Mouse (Mus musculus) kidney, adult 2 months (tissue): ENCODE data around the gene Acss3.

ENCODE experiments used
- CTCF ChIP-seq: fragments of 200-500 bp; conservative IDR thresholded peaks from 2 replicates; pipeline ENCODE4 v1.5.1; 2011; ENCODE audit warnings: low read depth, mild to moderate bottlenecking, control low read depth, low read length, moderate library complexity, mixed read lengths; ENCODE audit not compliant: insufficient read depth, insufficient read length
- POLR2A ChIP-seq: fragments of 200-500 bp; IDR thresholded peaks from one replicate; pipeline ENCODE4 v1.6.1; 2011; ENCODE audit warnings: low read depth, low read length, control low read depth

DNA sequence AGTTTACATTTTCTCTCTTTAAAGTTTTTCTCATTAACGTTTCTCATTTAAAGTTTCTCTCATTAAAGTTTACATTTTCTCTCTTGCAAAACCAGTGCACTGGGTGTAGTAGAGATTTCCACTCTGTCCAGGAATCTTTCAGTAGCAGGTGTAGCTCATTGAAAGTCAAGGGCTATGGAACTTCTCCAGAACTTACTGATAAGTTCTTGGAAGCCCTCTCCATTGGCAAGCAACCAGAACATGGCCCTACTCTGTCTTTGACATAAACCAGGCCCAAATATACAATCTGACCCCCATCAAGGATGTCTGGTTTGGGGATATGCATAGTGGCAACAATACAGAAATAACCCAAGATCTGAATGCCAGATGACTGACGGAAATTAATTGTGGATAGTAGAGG, 82.6 kb downstream of the Acss3 start:
- TF ChIP-seq POLR2A (no peak), CTCF (no peak)
